Mouse (Mus musculus) neural tube, embryonic 12.5 days (tissue): ENCODE measurements at regions not wholly inside any gene's neighbourhood (a gene's known extent, or its start where the extent isn't known, plus 50 kb on each side); places are given as distances from the start of the nearest gene placed in this dataset.

Experiments
- ATAC-seq: fragments of 200-750 bp; cut with Nextera tagmentation; 2 replicates; pipeline ENCODE4 v1.8.0; 2017; ENCODE audit warnings: low read depth, mild to moderate bottlenecking, moderate TSS enrichment, moderate library complexity; ENCODE audit not compliant: low FRiP score
- H3K27ac ChIP-seq: fragments of 300-500 bp; sonication (generic); 2 replicates; pipeline ENCODE4 v1.5.1; 2016
- H3K27me3 ChIP-seq: fragments of 300-500 bp; sonication (generic); replicated peaks from 2 replicates; pipeline ENCODE4 v1.6.1; 2016; ENCODE audit warnings: mild to moderate bottlenecking
- H3K36me3 ChIP-seq: fragments of 300-500 bp; sonication (generic); 2 replicates; pipeline ENCODE4 v1.6.1; 2016; ENCODE audit warnings: mild to moderate bottlenecking
- H3K4me1 ChIP-seq: fragments of 300-500 bp; sonication (generic); 2 replicates; pipeline ENCODE4 v1.6.1; 2016
- H3K4me2 ChIP-seq: fragments of 300-500 bp; sonication (generic); replicated peaks from 2 replicates; pipeline ENCODE4 v1.6.1; 2016; ENCODE audit warnings: mild to moderate bottlenecking
- H3K4me3 ChIP-seq: fragments of 300-500 bp; sonication (generic); 2 replicates; pipeline ENCODE4 v1.5.1; 2016
- H3K9ac ChIP-seq: fragments of 300-500 bp; sonication (generic); 2 replicates; pipeline ENCODE4 v1.6.1; 2016; ENCODE audit warnings: mild to moderate bottlenecking
- H3K9me3 ChIP-seq: fragments of 300-500 bp; sonication (generic); 2 replicates; pipeline ENCODE4 v1.6.1; 2016; ENCODE audit warnings: mild to moderate bottlenecking
- WGBS: fragments of 180-500 bp; shearing (Covaris S2); methylation state at CpG from one replicate; pipeline ENCODE4 v1.1.7; 2016; 5-methylcytosine and 5-hydroxymethylcytosine counted together

- H3K27ac ChIP-seq = no peak overlapping the region
- no peaks in the 10 kb centered on the region for H3K4me1 ChIP-seq
- WGBS = 61% methylated on average over 4 of the region's 4 CpGs
- ATAC-seq = no peak; the same call in 1 of the 2 replicates
- no peak overlapping the region for H3K4me3 ChIP-seq
- no peak overlapping the region for H3K4me2 ChIP-seq
- H3K9ac ChIP-seq = no peak overlapping the region
- no peaks in the 10 kb centered on the region for H3K9me3 ChIP-seq
- H3K27me3 ChIP-seq = no peaks in the 10 kb centered on the region
- H3K36me3 ChIP-seq = no peaks in the 10 kb centered on the region
Observed at GRCm38 (mm10) chr15:92839611-92840010, 435.4 kb downstream of the Gxylt1 start.

GRCm38 (mm10) chr15:92826136-92826535 is 429.5 kb downstream of the Pdzrn4 start:
- 75% methylated on average over 4 of the region's 4 CpGs for WGBS
- no peaks in the 10 kb centered on the region; the same call in 1 of the 2 replicates for H3K9me3 ChIP-seq
- no peak overlapping the region for H3K27ac ChIP-seq

More at GRCm38 (mm10) chr15:92826136-92826535, 429.5 kb downstream of the Pdzrn4 start:
- no peaks in the 10 kb centered on the region for H3K36me3 ChIP-seq
- no peak overlapping the region for H3K4me2 ChIP-seq
- no peak for ATAC-seq
- no peaks in the 10 kb centered on the region for H3K4me1 ChIP-seq
- no peak overlapping the region for H3K4me3 ChIP-seq
- no peak overlapping the region for H3K9ac ChIP-seq
- no peaks in the 10 kb centered on the region for H3K27me3 ChIP-seq
